Mouse (Mus musculus) heart, embryonic 13.5 days (tissue): ENCODE measurements around the gene Alg14. TPM values are rescaled to one million over a fixed set of nuclear protein-coding genes. Genes with fewer than 3 reads are reported as not detected.

Experiments used
- ATAC-seq: fragments of 200-750 bp; cut with Nextera tagmentation; 2 replicates; pipeline ENCODE4 v1.8.0; 2017; ENCODE audit warnings: moderate TSS enrichment; ENCODE audit not compliant: insufficient number of reproducible peaks, low FRiP score, low TSS enrichment; ENCODE audit errors: extremely low read depth
- H3K27ac ChIP-seq: fragments of 300-500 bp; sonication (generic); replicated peaks from 2 replicates; pipeline ENCODE4 v1.5.1; 2015; ENCODE audit warnings: moderate library complexity, mild to moderate bottlenecking, inconsistent platforms
- H3K27me3 ChIP-seq: fragments of 300-500 bp; sonication (generic); replicated peaks from 2 replicates; pipeline ENCODE4 v1.6.1; 2015; ENCODE audit warnings: mild to moderate bottlenecking, inconsistent platforms
- H3K36me3 ChIP-seq: fragments of 300-500 bp; sonication (generic); 2 replicates; pipeline ENCODE4 v1.6.1; 2015; ENCODE audit warnings: mild to moderate bottlenecking, inconsistent platforms
- H3K4me1 ChIP-seq: fragments of 300-500 bp; sonication (generic); 2 replicates; pipeline ENCODE4 v1.6.1; 2015; ENCODE audit warnings: inconsistent platforms
- H3K4me2 ChIP-seq: fragments of 300-500 bp; sonication (generic); 2 replicates; pipeline ENCODE4 v1.6.1; 2015; ENCODE audit warnings: inconsistent platforms, mild to moderate bottlenecking, moderate library complexity
- H3K4me3 ChIP-seq: fragments of 300-500 bp; sonication (generic); 2 replicates; pipeline ENCODE4 v1.5.1; 2015; ENCODE audit warnings: moderate library complexity, mild to moderate bottlenecking, inconsistent platforms
- H3K9ac ChIP-seq: fragments of 300-500 bp; sonication (generic); 2 replicates; pipeline ENCODE4 v1.6.1; 2015; ENCODE audit warnings: inconsistent platforms, mild to moderate bottlenecking, moderate library complexity
- H3K9me3 ChIP-seq: fragments of 300-500 bp; sonication (generic); 2 replicates; pipeline ENCODE4 v1.6.1; 2016; ENCODE audit warnings: inconsistent platforms
- WGBS: fragments of 180-500 bp; shearing (Covaris S2); methylation state at CpG from one replicate; pipeline ENCODE4 v1.1.7; 2015; ENCODE audit warnings: mixed read lengths; 5-methylcytosine and 5-hydroxymethylcytosine counted together
- polyA plus RNA-seq: library from polyadenylated mRNA; unstranded; fragments of >200 nt; fragmentation: Nextera tagmentation; extraction: Ambion mirVana; gene quantifications from 2 replicates; pipeline ENCODE4 v1.2.1, GENCODE M21; 2015

Gene Alg14
- polyA plus RNA-seq, 1 experiment from 2014 or later = 37.2 TPM

DNA sequence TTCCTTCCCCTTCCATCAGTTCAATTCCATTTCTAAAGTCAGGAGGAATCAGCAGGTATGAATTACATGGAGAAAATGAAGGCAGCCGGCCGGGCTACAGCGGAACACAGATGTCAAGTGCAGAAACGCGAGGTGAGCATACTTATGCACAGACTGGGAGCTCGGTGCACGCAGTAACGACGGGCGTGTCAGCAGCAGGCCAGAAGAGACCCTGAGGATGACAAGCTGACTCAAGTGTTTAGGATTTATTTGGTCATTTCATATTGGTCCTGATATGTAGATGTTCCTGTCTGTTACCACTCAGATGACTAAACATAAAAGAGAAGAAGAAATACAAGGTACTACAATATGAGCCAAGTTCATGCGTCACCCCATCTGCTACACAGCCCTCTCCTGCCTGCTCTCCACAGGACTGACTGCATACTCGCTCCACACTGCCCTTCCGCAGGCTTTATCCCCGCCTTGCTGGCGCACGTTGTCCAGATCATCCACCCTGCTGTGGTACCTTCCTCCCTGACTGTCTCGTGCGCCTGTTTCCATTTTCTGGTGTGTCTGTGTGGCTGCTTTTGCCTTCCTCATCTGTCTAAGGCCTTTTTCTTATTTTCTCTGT lies 63.4 kb downstream of the Alg14 start:
- ATAC-seq = no peak
- Histone ChIP-seq H3K27ac (no peak overlapping the region), H3K9ac (no peak overlapping the region), H3K27me3 (no peaks in the 10 kb centered on the region), H3K4me3 (no peak overlapping the region), H3K4me1 (peaks cover 1% of the 10 kb centered on the region), H3K9me3 (no peaks in the 10 kb centered on the region), H3K36me3 (0 out of 2 replicates have a peak, but pooled peaks cover 5% of the 10 kb centered on the region), H3K4me2 (no peak overlapping the region)
- WGBS = 81% methylated on average over 18 of the region's 18 CpGs

DNA sequence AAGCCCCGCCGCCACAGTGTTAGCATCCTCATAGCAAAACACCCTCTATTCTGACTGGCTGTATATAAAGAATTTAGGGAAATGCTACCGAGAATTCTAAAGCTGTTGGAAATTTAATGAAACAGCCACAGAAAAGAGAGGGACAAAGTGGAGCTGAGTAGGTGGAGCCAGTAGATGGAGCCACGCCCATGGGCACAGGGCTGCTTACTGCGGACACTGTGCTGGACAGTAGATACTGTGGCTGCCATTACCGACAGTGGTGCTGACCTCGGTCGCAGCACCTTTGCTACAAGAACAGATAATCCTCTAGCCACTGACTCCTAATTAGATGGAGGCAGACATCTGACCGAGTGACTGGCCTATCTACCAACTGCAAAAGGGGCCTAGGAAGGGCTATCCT lies 64.0 kb downstream of the Alg14 start:
- Histone ChIP-seq H3K9ac (no peak overlapping the region), H3K4me3 (no peak overlapping the region), H3K4me1 (no peaks in the 10 kb centered on the region; the same call in 1 of the 2 replicates), H3K27me3 (no peaks in the 10 kb centered on the region), H3K27ac (no peak overlapping the region), H3K4me2 (no peak overlapping the region), H3K36me3 (0 out of 2 replicates have a peak, but pooled peaks cover 5% of the 10 kb centered on the region), H3K9me3 (no peaks in the 10 kb centered on the region)
- WGBS = 80% methylated on average over 9 of the region's 9 CpGs
- no peak for ATAC-seq

DNA sequence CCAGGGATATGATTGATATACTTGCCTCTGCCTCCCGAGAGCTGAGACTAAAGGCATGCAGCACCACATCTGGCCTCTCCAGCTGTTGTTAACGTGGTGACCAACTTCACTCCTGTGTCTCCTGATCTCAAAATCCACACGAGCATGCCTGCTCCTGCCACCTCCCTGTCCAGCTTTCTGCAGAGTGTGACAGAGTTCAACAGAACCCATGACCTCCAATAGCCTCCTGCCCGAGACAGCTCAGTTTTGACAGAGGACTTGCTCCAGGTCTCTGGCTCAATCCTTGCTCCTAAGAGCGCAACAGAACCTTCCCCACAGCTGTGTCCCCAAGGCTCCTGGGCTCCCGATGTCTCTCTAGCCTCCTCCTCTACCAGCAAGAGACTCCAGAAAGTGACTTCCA lies 64.5 kb downstream of the Alg14 start:
- Histone ChIP-seq H3K27ac (no peak overlapping the region), H3K4me1 (no peaks in the 10 kb centered on the region; the same call in 1 of the 2 replicates), H3K36me3 (0 out of 2 replicates have a peak, but pooled peaks cover 5% of the 10 kb centered on the region), H3K4me2 (no peak overlapping the region), H3K9me3 (no peaks in the 10 kb centered on the region), H3K9ac (no peak overlapping the region), H3K4me3 (no peak overlapping the region), H3K27me3 (no peaks in the 10 kb centered on the region)
- 69% methylated on average over 6 of the region's 6 CpGs for WGBS
- ATAC-seq = no peak

DNA sequence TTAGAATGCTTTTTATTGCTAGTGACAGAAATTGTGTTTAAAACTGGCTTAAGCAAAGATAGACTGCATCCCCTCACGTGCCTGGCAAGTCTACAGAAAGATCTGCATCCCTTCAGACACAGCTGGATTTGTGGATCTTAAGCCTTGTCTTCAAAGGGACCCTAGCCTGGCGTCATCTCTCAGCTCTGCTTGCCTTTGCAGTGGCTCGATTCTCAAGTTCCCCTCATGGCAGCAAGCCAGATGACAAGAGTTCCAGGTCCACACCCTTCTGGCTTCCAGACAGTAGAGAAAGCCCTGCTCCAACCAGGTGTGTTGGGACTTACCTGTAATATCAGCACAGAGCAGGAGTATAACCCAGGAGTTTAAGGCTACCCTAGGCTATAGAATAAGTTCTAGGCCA lies 65.5 kb downstream of the Alg14 start:
- H3K9me3 ChIP-seq = no peaks in the 10 kb centered on the region
- no peak overlapping the region for H3K27ac ChIP-seq
- H3K4me1 ChIP-seq = no peaks in the 10 kb centered on the region; the same call in 1 of the 2 replicates
- WGBS = 43% methylated on average over 3 of the region's 3 CpGs
- H3K36me3 ChIP-seq = 0 out of 2 replicates have a peak, but pooled peaks cover 5% of the 10 kb centered on the region
- ATAC-seq = no peak
- H3K9ac ChIP-seq = no peak overlapping the region
- H3K4me2 ChIP-seq = no peak overlapping the region
- no peaks in the 10 kb centered on the region for H3K27me3 ChIP-seq
- H3K4me3 ChIP-seq = no peak overlapping the region

DNA sequence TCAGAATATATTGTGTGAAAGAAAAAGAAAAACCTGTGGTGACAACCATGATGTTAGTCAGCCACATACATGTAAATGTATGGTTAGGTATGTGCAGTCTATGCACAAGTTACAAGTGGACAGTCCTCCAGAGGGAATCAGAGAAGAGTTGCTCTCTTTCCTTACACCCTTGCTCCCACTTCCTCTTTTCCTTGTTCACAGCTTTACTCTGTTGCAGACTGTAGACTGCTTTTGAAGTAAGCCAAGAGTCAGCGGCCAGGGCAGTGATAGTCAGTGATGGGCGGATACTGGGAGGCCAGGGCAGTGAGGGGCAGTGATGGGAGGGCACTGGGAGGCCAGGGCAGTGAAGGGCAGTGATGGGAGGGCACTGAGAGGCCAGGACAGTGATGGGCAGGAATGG lies 66.7 kb downstream of the Alg14 start:
- no peak for ATAC-seq

DNA sequence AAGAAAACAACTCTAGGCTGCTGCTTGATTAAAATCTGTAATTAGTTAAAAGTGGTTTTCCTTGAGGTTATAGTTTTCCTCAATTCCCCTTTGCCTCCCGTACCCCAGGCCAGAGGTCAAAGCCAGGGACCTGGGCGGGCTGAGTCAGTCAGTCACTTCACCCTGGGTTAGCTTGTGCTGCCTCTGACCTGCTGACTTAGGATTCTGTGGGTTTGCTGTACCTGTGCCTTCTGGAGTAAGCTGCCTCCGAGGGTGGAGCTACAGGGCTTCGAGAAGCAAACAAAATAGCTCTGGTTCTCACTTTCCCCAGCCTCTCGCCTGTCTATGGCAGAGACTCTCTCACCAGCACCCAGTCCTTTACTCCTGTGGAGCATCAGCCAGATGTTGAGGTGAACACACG lies 67.3 kb downstream of the Alg14 start:
- H3K4me3 ChIP-seq = no peak overlapping the region
- ATAC-seq = no peak

More for the DNA sequence above, 66.7 kb downstream of the Alg14 start:
- Histone ChIP-seq H3K9ac (no peak overlapping the region), H3K4me3 (no peak overlapping the region), H3K4me1 (no peaks in the 10 kb centered on the region; the same call in 1 of the 2 replicates), H3K36me3 (0 out of 2 replicates have a peak, but pooled peaks cover 5% of the 10 kb centered on the region), H3K4me2 (no peak overlapping the region), H3K27me3 (no peaks in the 10 kb centered on the region), H3K27ac (no peak overlapping the region), H3K9me3 (no peaks in the 10 kb centered on the region)
- 44% methylated on average over 2 of the region's 2 CpGs for WGBS

DNA sequence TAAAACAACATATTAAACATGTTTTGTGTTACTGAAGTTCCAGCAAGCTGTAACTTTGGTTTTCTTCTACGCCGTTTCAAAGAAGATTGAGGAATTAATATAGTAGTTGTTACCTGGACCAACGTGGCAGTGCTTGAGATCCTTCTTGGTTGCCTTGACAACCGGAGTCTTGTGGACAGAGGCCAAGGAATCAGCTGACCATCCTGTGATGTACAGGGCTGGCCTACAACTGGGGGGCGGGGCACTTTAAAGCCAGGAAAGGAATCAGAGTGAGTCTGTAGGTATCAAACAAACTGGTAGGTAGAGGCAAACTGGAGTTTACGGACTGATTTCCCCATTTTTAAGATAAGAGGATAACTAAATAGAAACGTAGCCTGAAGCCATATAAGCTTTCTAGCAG lies 67.7 kb downstream of the Alg14 start:
- ATAC-seq = no peak
- no peaks in the 10 kb centered on the region for H3K9me3 ChIP-seq
- no peak overlapping the region for H3K27ac ChIP-seq
- H3K36me3 ChIP-seq = 0 out of 2 replicates have a peak, but pooled peaks cover 5% of the 10 kb centered on the region
- H3K27me3 ChIP-seq = no peaks in the 10 kb centered on the region
- H3K9ac ChIP-seq = no peak overlapping the region
- WGBS = 80% methylated on average over 7 of the region's 7 CpGs
- peaks cover under 1% of the 10 kb centered on the region; the same call in 1 of the 2 replicates for H3K4me1 ChIP-seq
- H3K4me3 ChIP-seq = no peak overlapping the region
- H3K4me2 ChIP-seq = no peak overlapping the region

More for the DNA sequence above, 67.3 kb downstream of the Alg14 start:
- Histone ChIP-seq H3K4me2 (no peak overlapping the region), H3K9ac (no peak overlapping the region), H3K27me3 (no peaks in the 10 kb centered on the region), H3K9me3 (no peaks in the 10 kb centered on the region), H3K36me3 (0 out of 2 replicates have a peak, but pooled peaks cover 5% of the 10 kb centered on the region), H3K27ac (no peak overlapping the region), H3K4me1 (no peaks in the 10 kb centered on the region; the same call in 1 of the 2 replicates)
- WGBS = 82% methylated on average over 6 of the region's 6 CpGs

DNA sequence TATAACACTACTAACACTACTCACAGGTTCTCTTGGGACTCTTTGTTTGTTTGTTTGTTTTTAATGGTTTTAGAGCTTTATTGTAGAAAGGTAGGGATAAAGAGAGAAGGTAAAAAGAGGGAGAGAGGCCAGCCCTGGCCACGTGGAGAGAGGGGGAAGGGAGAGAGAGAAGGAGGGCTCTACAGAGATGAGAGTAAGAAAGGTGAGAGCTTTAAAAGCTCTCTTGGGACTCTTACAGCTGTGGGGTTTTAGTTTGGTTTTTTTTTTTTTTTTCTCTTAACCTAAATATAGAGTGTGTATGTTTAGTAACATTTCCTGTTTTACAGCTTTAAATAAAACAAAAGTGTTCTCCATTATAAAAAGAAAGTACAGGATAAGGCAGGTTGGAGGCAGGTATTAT lies 70.4 kb downstream of the Alg14 start:
- no peak overlapping the region for H3K4me3 ChIP-seq
- ATAC-seq = no peak
- peaks cover 7% of the 10 kb centered on the region for H3K4me1 ChIP-seq
- no peak overlapping the region for H3K27ac ChIP-seq
- no peak overlapping the region for H3K4me2 ChIP-seq
- no peaks in the 10 kb centered on the region for H3K27me3 ChIP-seq
- H3K9ac ChIP-seq = no peak overlapping the region
- H3K9me3 ChIP-seq = no peaks in the 10 kb centered on the region
- WGBS = 52% methylated on average over 1 of the region's 1 CpGs
- no peaks in the 10 kb centered on the region for H3K36me3 ChIP-seq

DNA sequence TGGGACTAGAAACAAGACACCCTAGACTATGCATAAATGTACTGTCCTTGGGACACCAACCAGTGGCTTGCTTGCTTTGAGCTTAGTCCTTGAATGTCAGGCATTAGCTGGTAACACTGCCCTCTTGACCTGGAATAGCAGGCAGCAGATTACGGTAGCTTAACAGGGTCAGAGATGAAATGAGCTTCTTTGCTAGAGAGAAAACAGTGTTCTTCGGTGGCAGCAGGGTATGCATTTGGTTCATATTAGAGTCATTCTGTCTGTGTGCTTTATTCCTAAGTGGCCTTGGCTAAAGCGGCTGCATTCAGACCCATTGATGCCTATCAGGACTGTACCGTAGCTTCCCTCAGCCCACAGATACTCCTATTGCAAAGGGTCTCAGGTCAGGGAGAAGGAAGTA lies 72.8 kb downstream of the Alg14 start:
- Histone ChIP-seq H3K27ac (peak overlapping the region; percentile 28; the same call in 1 of the 2 replicates), H3K9me3 (0 out of 2 replicates have a peak, but pooled peaks cover 4% of the 10 kb centered on the region), H3K27me3 (no peaks in the 10 kb centered on the region), H3K4me3 (no peak overlapping the region), H3K36me3 (no peaks in the 10 kb centered on the region), H3K4me2 (no peak overlapping the region), H3K9ac (no peak overlapping the region), H3K4me1 (peaks cover 7% of the 10 kb centered on the region; the same call in 1 of the 2 replicates)
- 70% methylated on average over 4 of the region's 4 CpGs for WGBS
- ATAC-seq = no peak

DNA sequence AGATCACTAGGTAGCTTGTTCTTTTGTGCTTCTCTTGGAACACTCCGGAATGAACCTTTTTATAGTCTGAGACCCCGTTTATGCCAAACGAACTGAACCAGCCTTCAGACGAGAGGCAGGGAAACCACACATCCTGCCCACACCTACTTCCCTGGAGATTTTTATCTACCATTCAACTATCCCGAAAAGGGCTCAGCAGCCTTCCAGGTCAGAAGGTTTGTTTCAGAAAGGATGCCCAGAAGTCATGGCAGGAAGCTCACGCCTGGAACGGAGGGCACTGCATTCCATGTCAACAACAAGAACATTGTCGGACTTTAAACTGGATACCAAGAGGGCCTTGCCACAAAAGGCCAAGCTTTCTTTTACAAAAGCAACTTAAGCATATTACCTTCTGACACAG lies 73.6 kb downstream of the Alg14 start:
- Histone ChIP-seq H3K9ac (no peak overlapping the region), H3K27me3 (no peaks in the 10 kb centered on the region), H3K4me3 (no peak overlapping the region), H3K4me2 (no peak overlapping the region), H3K27ac (peak overlapping the region; percentile 28; the same call in 1 of the 2 replicates), H3K9me3 (0 out of 2 replicates have a peak, but pooled peaks cover 4% of the 10 kb centered on the region), H3K36me3 (no peaks in the 10 kb centered on the region), H3K4me1 (peaks cover 7% of the 10 kb centered on the region; the same call in 1 of the 2 replicates)
- WGBS = 55% methylated on average over 8 of the region's 8 CpGs
- no peak for ATAC-seq

DNA sequence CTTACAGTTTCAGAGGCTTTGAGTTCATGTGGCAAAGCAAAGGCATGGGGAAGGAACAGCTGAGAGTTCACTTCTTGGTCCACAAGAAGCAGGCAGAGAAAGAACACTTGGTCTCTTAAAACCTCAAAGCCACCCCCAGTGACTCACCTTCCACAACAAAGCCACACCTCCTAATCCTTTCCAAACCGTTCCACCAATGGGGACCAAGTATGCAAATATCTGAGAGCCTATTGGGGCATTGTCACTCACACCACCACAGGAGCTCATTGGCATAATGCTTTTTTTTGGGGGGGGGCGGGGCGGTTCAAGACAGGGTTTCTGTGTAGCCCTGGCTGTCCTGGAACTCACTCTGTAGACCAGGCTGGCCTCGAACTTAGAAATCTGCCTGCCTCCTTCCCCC lies 77.0 kb downstream of the Alg14 start:
- Histone ChIP-seq H3K27ac (no peak overlapping the region), H3K27me3 (no peaks in the 10 kb centered on the region), H3K9me3 (0 out of 2 replicates have a peak, but pooled peaks cover 4% of the 10 kb centered on the region), H3K9ac (no peak overlapping the region), H3K36me3 (no peaks in the 10 kb centered on the region), H3K4me2 (no peak overlapping the region), H3K4me1 (peaks cover 30% of the 10 kb centered on the region), H3K4me3 (no peak overlapping the region)
- ATAC-seq = no peak
- WGBS = 88% methylated on average over 4 of the region's 4 CpGs

DNA sequence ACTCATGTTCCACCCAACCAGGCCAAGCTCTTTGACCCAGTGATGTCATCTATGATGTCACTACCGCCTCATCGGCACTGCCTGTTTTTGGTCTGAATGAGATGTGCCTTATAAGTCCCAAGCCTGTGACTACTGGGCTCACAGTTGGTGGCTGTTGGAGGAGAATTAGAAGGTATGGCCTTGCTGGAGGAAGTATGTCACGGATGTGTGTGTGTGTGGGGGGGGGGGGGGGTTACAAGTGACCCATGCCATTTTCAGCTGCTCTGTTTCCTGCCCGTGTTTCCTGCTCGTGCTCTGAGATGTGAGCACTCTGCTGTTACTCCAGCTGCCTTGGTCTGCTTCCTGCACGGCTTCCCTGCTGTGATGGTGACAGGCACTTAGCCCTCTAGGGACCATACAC lies 77.9 kb downstream of the Alg14 start:
- Histone ChIP-seq H3K27ac (peak overlapping the region; percentile 22; the same call in 1 of the 2 replicates), H3K4me3 (no peak overlapping the region), H3K9me3 (0 out of 2 replicates have a peak, but pooled peaks cover 4% of the 10 kb centered on the region), H3K9ac (no peak overlapping the region), H3K27me3 (no peaks in the 10 kb centered on the region), H3K36me3 (no peaks in the 10 kb centered on the region), H3K4me1 (peaks cover 32% of the 10 kb centered on the region), H3K4me2 (no peak overlapping the region)
- 60% methylated on average over 6 of the region's 6 CpGs for WGBS
- no peak for ATAC-seq
